Mouse (Mus musculus): ENCODE results near the gene Hsd17b14. TPM values are rescaled to one million over a fixed set of nuclear protein-coding genes. Genes with fewer than 3 reads are reported as not detected.

Gene Hsd17b14
- polyA plus RNA-seq, 1 experiment from 2014 or later: 1.1 TPM

DNA sequence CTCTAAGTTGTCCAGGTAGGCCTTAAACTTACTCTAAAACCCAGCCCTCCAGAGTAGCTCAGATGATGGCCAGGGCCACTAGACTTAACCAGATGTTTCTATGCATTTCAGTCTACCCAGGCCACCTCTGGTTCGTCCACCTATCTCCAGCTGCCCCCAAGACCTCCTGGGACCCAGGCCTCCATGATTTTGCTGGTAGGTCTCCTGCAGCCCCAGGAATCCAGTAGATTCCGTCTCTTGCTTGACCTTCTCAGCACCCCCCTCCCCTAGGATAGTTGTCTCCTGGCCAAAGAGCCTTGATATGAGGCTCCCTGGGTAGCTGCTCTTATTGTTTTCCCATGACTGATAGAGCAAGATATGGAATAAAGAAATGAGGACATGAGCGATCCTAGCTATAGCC is 15.6 kb upstream of the Hsd17b14 start:
- Histone ChIP-seq H3K27ac (ENCODE audit: low read depth, low read length) (no peak overlapping the region), H3K27me3 (ENCODE audit: control insufficient read depth, insufficient read depth, low read length) (no peaks in the 10 kb centered on the region), H3K9me3 (ENCODE audit: control insufficient read depth, low read length) (no peaks in the 10 kb centered on the region), H3K36me3 (ENCODE audit: control insufficient read depth, insufficient read depth, low read length) (no peaks in the 10 kb centered on the region), H3K4me1 (ENCODE audit: control insufficient read depth, insufficient read depth, low read length) (no peaks in the 10 kb centered on the region), H3K4me3 (ENCODE audit: low read depth, low read length) (no peak overlapping the region), H3K4me2 (ENCODE audit: low read depth) (no peak overlapping the region), H3K9ac (ENCODE audit: low read length) (no peak overlapping the region)
- 86% methylated on average over 3 of the region's 3 CpGs for WGBS
- DNase-seq (ENCODE audit: low spot score) (no peak), ATAC-seq (ENCODE audit: insufficient read depth, low FRiP score, low TSS enrichment) (no peak)

DNA sequence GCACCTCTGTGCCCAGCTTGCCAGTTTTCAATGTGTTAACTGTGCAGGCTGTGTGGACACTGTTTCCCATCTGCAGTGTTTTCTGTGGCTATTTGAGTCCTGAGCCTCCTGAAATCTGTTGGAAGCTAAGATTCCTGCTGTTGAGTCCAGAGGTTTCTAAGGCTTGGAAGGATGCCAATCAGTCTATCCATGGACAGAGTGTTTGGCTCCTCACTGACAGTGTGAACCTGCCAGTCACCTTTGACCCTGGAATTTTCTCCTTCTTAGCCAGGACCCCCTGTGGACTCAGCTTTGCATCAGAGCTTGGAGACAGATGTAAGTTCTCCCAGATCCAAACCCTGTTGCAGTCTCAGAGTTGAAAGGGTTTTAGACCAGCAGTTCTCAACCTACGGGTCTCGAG is 14.5 kb upstream of the Hsd17b14 start:
- Histone ChIP-seq H3K4me3 (ENCODE audit: low read depth, low read length) (no peak overlapping the region), H3K27me3 (ENCODE audit: control insufficient read depth, insufficient read depth, low read length) (no peaks in the 10 kb centered on the region), H3K9ac (ENCODE audit: low read length) (no peak overlapping the region), H3K4me2 (ENCODE audit: low read depth) (no peak overlapping the region), H3K9me3 (ENCODE audit: control insufficient read depth, low read length) (no peaks in the 10 kb centered on the region), H3K27ac (ENCODE audit: low read depth, low read length) (no peak overlapping the region), H3K36me3 (ENCODE audit: control insufficient read depth, insufficient read depth, low read length) (no peaks in the 10 kb centered on the region), H3K4me1 (ENCODE audit: control insufficient read depth, insufficient read depth, low read length) (no peaks in the 10 kb centered on the region)
- DNase-seq (ENCODE audit: low spot score) (no peak), ATAC-seq (ENCODE audit: insufficient read depth, low FRiP score, low TSS enrichment) (no peak)
- 80% methylated on average over 2 of the region's 2 CpGs for WGBS

DNA sequence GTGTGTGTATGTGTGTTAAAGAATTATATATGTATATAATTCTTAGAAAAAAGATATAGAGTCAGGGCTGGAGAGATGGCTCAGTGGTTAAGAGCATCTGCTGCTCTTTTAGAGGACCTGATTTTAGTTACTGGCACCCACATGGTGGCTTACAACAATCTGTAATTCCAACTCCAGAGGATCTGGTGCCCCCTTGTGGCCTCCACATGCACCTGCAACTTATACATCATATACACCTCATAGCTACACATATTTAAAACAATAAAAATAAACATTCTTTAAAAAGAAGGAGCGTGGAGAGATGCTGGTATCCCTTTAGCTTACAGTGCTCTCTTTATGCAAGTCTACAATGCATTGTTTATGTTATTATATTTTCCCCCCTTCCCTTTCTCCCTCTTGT is 10.2 kb upstream of the Hsd17b14 start:
- no peak overlapping the region for H3K27ac ChIP-seq (ENCODE audit: low read depth, low read length)
- H3K9ac ChIP-seq (ENCODE audit: low read length): no peak overlapping the region
- DNase-seq (ENCODE audit: low spot score) (no peak), ATAC-seq (ENCODE audit: insufficient read depth, low FRiP score, low TSS enrichment) (no peak)
- H3K4me2 ChIP-seq (ENCODE audit: low read depth): no peak overlapping the region
- no peaks in the 10 kb centered on the region for H3K36me3 ChIP-seq (ENCODE audit: control insufficient read depth, insufficient read depth, low read length)
- no peaks in the 10 kb centered on the region for H3K9me3 ChIP-seq (ENCODE audit: control insufficient read depth, low read length)
- no peak overlapping the region for H3K4me3 ChIP-seq (ENCODE audit: low read depth, low read length)
- no peaks in the 10 kb centered on the region for H3K4me1 ChIP-seq (ENCODE audit: control insufficient read depth, insufficient read depth, low read length)
- WGBS: 73% methylated on average over 1 of the region's 1 CpGs
- H3K27me3 ChIP-seq (ENCODE audit: control insufficient read depth, insufficient read depth, low read length): no peaks in the 10 kb centered on the region

GRCm38 (mm10) chr7:45549641-45550436 is 4.9 kb upstream of the Hsd17b14 start:
- 89% methylated on average over 16 of the region's 16 CpGs for WGBS
- DNase-seq (ENCODE audit: low spot score): no peak
- H3K27ac ChIP-seq (ENCODE audit: low read depth, low read length): no peak overlapping the region
- H3K9me3 ChIP-seq (ENCODE audit: control insufficient read depth, low read length): no peaks in the 10 kb centered on the region
- no peaks in the 10 kb centered on the region for H3K36me3 ChIP-seq (ENCODE audit: control insufficient read depth, insufficient read depth, low read length)
- no peaks in the 10 kb centered on the region for H3K27me3 ChIP-seq (ENCODE audit: control insufficient read depth, insufficient read depth, low read length)
- H3K4me2 ChIP-seq (ENCODE audit: low read depth): no peak overlapping the region
- H3K9ac ChIP-seq (ENCODE audit: low read length): no peak overlapping the region
- ATAC-seq (ENCODE audit: insufficient read depth, low FRiP score, low TSS enrichment): no peak
- H3K4me1 ChIP-seq (ENCODE audit: control insufficient read depth, insufficient read depth, low read length): no peaks in the 10 kb centered on the region
- no peak overlapping the region for H3K4me3 ChIP-seq (ENCODE audit: low read depth, low read length)

DNA sequence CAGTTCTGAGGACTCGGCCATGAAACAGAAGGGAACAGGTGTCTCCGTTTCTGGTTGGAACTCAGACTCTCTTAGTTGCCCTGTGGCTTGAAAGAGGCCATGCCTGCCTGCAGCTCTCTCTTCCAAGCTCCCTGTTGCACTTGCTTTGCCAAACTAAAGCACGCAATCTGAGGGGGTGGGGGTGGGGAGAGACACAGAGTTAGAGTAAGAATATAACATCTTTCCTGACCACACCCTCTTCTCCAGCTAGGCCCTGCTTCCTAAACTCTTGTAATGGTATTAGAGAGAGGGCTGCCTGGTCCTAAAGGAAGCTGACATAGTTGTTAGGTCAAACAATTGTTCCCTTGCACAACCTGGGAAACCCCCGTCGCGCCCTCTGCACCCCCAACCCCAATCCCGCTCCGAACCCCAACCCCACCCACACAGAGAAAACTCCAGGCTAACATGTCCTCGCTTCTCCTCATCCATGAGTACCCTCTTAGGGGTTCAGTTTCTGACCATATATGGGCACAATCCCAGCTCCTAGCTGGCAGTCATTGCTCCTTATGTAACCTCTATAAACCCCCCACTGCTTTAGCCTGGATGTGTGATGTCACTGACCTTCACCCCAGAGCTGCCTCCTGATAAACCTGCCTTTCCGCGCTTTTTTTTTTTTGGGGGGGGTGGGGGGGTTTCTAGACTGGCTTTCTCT is 3.7 kb upstream of the Hsd17b14 start:
- Histone ChIP-seq H3K9ac (ENCODE audit: low read length) (no peak overlapping the region), H3K4me1 (ENCODE audit: control insufficient read depth, insufficient read depth, low read length) (no peaks in the 10 kb centered on the region), H3K4me2 (ENCODE audit: low read depth) (no peak overlapping the region), H3K27me3 (ENCODE audit: control insufficient read depth, insufficient read depth, low read length) (no peaks in the 10 kb centered on the region), H3K27ac (ENCODE audit: low read depth, low read length) (no peak overlapping the region), H3K9me3 (ENCODE audit: control insufficient read depth, low read length) (no peaks in the 10 kb centered on the region), H3K4me3 (ENCODE audit: low read depth, low read length) (no peak overlapping the region), H3K36me3 (ENCODE audit: control insufficient read depth, insufficient read depth, low read length) (no peaks in the 10 kb centered on the region)
- ATAC-seq (ENCODE audit: insufficient read depth, low FRiP score, low TSS enrichment): no peak
- no peak for DNase-seq (ENCODE audit: low spot score)
- 77% methylated on average over 11 of the region's 11 CpGs for WGBS

- Histone ChIP-seq H3K4me2 (ENCODE audit: low read depth) (no peak overlapping the region), H3K9me3 (ENCODE audit: control insufficient read depth, low read length) (no peaks in the 10 kb centered on the region), H3K36me3 (ENCODE audit: control insufficient read depth, insufficient read depth, low read length) (no peaks in the 10 kb centered on the region), H3K9ac (ENCODE audit: low read length) (no peak overlapping the region), H3K27ac (ENCODE audit: low read depth, low read length) (no peak overlapping the region), H3K4me1 (ENCODE audit: control insufficient read depth, insufficient read depth, low read length) (no peaks in the 10 kb centered on the region), H3K4me3 (ENCODE audit: low read depth, low read length) (no peak overlapping the region), H3K27me3 (ENCODE audit: control insufficient read depth, insufficient read depth, low read length) (no peaks in the 10 kb centered on the region)
- 83% methylated on average over 8 of the region's 8 CpGs for WGBS
- ATAC-seq (ENCODE audit: insufficient read depth, low FRiP score, low TSS enrichment): no peak
- no peak for DNase-seq (ENCODE audit: low spot score)
These were observed 3.2 kb upstream of the Hsd17b14 start for GRCm38 (mm10) chr7:45551512-45551883.

- Histone ChIP-seq H3K27me3 (ENCODE audit: control insufficient read depth, insufficient read depth, low read length) (no peaks in the 10 kb centered on the region), H3K27ac (ENCODE audit: low read depth, low read length) (no peak overlapping the region), H3K9me3 (ENCODE audit: control insufficient read depth, low read length) (no peaks in the 10 kb centered on the region), H3K4me2 (ENCODE audit: low read depth) (no peak overlapping the region), H3K9ac (ENCODE audit: low read length) (no peak overlapping the region), H3K4me1 (ENCODE audit: control insufficient read depth, insufficient read depth, low read length) (no peaks in the 10 kb centered on the region), H3K36me3 (ENCODE audit: control insufficient read depth, insufficient read depth, low read length) (no peaks in the 10 kb centered on the region), H3K4me3 (ENCODE audit: low read depth, low read length) (no peak overlapping the region)
- no peak for ATAC-seq (ENCODE audit: insufficient read depth, low FRiP score, low TSS enrichment)
- 67% methylated on average over 8 of the region's 8 CpGs for WGBS
- DNase-seq (ENCODE audit: low spot score): no peak
These were observed 1.2 kb upstream of the Hsd17b14 start for GRCm38 (mm10) chr7:45553519-45553918.

- H3K9me3 ChIP-seq (ENCODE audit: control insufficient read depth, low read length): no peaks in the 10 kb centered on the region
- no peaks in the 10 kb centered on the region for H3K36me3 ChIP-seq (ENCODE audit: control insufficient read depth, insufficient read depth, low read length)
- no peak overlapping the region for H3K9ac ChIP-seq (ENCODE audit: low read length)
- no peak overlapping the region for H3K4me3 ChIP-seq (ENCODE audit: low read depth, low read length)
- H3K27ac ChIP-seq (ENCODE audit: low read depth, low read length): no peak overlapping the region
- ATAC-seq (ENCODE audit: insufficient read depth, low FRiP score, low TSS enrichment): no peak
- 92% methylated on average over 2 of the region's 2 CpGs for WGBS
- no peaks in the 10 kb centered on the region for H3K4me1 ChIP-seq (ENCODE audit: control insufficient read depth, insufficient read depth, low read length)
- no peak for DNase-seq (ENCODE audit: low spot score)
- no peak overlapping the region for H3K4me2 ChIP-seq (ENCODE audit: low read depth)
- H3K27me3 ChIP-seq (ENCODE audit: control insufficient read depth, insufficient read depth, low read length): no peaks in the 10 kb centered on the region
These were observed 703 bp upstream of the Hsd17b14 start for GRCm38 (mm10) chr7:45553990-45554389.

GRCm38 (mm10) chr7:45555787-45556186 is 1.1 kb downstream of the Hsd17b14 start:
- Histone ChIP-seq H3K27ac (ENCODE audit: low read depth, low read length) (no peak overlapping the region), H3K9me3 (ENCODE audit: control insufficient read depth, low read length) (no peaks in the 10 kb centered on the region), H3K4me3 (ENCODE audit: low read depth, low read length) (no peak overlapping the region), H3K9ac (ENCODE audit: low read length) (no peak overlapping the region), H3K36me3 (ENCODE audit: control insufficient read depth, insufficient read depth, low read length) (no peaks in the 10 kb centered on the region), H3K4me1 (ENCODE audit: control insufficient read depth, insufficient read depth, low read length) (no peaks in the 10 kb centered on the region), H3K27me3 (ENCODE audit: control insufficient read depth, insufficient read depth, low read length) (no peaks in the 10 kb centered on the region), H3K4me2 (ENCODE audit: low read depth) (no peak overlapping the region)
- WGBS: 28% methylated on average over 8 of the region's 8 CpGs
- DNase-seq (ENCODE audit: low spot score) (peak; percentile 83), ATAC-seq (ENCODE audit: insufficient read depth, low FRiP score, low TSS enrichment) (no peak)

All from neural tube, embryonic 11.5 days (tissue).